Mouse (Mus musculus) ovary, adult 10 weeks (tissue): ENCODE results near the gene Ckmt2. TPM values are rescaled to one million over a fixed set of nuclear protein-coding genes. Genes with fewer than 3 reads are reported as not detected.

Experiments used
- polyA plus RNA-seq: library from polyadenylated mRNA; stranded (reverse); fragments of 350-450 nt; fragmentation: Illumina TruSeq; extraction: RNeasy Lipid Tissue Mini Kit (QIAGEN cat#74804); gene quantifications from one replicate; pipeline ENCODE4 v1.2.3, GENCODE M21; 2014

Gene Ckmt2
- polyA plus RNA-seq = not detected

DNA sequence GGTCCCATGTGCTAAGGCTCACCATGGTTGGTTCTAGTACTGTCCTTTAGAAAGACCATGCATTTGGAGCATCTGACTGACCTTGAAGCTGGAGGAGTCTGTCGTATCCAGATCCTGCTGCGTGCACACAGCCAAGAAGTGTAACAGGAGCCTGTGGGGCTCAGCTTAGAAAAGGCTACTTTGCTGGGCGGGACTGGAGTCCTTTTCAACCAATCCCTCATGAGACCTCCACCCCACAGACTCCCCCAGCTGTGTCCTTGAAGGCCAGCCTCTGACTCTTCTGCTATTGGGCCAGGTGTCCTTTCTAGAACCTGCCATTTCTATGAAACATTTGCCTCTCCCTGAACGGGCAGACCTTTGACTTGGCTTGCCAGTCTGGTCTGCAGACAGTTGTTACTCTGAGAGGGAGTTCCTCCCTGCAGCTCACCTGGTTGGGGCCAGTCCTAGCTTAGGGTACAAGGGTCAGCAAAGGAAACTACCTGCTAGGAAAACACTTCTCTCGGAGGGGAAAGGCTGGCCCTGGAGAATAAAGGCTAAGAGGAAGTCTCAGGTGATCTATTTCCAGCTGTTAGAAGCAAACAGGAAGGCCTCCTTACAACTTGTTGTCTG, at the start of gene Ckmt2:
TSS of gene Ckmt2 (minus strand) at position 145 of the 609 bp plus-strand sequence.

DNA sequence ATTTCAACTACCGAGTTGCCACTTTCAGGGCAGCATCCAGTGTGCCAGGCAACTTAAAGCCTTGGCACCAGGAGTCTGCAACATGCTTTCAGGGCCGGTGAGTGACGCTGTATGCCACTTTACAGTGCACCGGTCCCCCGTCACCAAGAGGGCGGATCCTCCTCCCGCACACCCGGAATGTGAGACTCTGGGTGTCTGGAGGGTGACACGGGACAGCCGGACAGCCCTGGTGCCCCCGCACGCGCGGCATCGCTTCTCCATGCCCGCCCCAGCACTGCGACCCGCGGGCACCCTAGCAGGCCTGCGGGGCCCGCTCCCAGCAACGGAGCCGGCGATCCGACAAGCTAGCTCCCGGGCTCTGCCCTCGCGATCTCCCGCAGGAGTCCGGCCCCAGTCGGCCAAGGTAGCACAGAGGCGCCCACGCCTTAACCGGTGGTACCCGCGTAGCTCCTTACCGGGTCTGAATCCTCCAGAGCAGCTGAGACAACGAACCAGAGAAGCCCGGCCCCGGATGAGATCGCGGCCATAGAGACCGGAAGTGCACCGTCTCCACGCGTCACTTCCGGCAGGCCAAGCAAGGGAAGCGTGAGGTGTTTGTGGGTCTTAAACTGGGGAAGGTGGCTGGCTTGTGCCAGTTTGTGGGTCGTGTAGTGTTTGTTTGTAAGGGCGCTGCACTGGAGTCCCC, 69.4 kb downstream of the Ckmt2 start, which contains the start of gene Zcchc9:
TSS of gene Zcchc9 (minus strand) at position 551 of the 685 bp plus-strand sequence.

Other genes starting within 250 kb of the Ckmt2 start
- gene Acot12, start 135.4 kb downstream of the Ckmt2 start, polyA plus RNA-seq = 0.60 TPM
- 62.0 TPM for gene Zcchc9, start 69.2 kb downstream of the Ckmt2 start, polyA plus RNA-seq